Comparison of ENCODE assay signal across 26 mouse cellular contexts in the genomic region with DNA sequence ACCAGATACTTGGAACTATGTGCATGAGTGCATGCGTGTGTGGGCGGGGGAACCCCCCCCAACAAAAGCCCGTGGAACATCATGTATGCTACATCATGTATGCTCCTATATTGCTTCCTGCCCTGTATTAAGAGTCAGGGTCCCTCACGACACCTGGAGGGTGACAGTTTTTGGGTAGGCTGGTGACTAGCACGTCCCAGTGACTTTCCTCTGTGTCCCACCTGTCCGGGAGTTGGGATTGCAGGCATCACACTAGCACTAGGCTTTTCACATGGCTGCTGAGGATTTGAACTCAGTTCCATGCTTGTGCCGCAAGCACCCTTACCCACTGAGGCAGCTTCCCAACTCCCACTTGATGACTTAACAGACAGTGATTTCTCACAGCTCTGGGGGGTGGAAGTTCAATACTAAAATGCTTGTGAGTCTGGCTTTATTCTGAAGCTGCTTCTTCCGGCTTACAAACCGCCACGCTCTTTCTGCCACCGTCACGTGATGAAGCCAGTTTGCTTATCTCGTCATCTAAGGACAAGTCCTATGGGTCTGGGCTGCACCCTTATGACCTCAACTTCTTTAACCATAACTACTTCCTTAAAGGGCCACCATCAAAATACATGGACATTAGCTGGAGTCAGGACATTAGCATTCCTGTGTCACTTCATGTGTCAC. TPM values are rescaled to one million over a fixed set of nuclear protein-coding genes. Genes with fewer than 3 reads are reported as not detected.
DNase-seq lines count a peak whose midpoint lies in the region; ATAC-seq and TF ChIP-seq lines count a peak whose summit lies in the region.
"Had no signal": no experiment of that assay in that cellular context is flagged by ENCODE, and none has a peak within 500 bp of the region (broad histone marks: within the 10 kb centered on the region; RNA-seq: fewer than 3 reads in every experiment).

No protein-coding gene starts in this region.

- no peaks in the 10 kb centered on the region for H3K27me3 ChIP-seq in liver, postnatal 0 days (ENCODE audit: insufficient read depth, low read length)
- H3K27me3 ChIP-seq in MEL (ENCODE audit: control insufficient read depth in 1 of 2, insufficient read depth in 2 of 2, low read length in 2 of 2) = no peaks in the 10 kb centered on the region
- no peaks in the 10 kb centered on the region for H3K27me3 ChIP-seq in neural tube, embryonic 15.5 days (replicated peaks)
- H3K27me3 ChIP-seq: limb, embryonic 13.5 days; neural tube, embryonic 12.5 days had no signal

- peak; percentile 30 for DNase-seq in cerebellum, adult 8-10 months
- DNase-seq in cerebellum, postnatal 4 days (ENCODE audit: low spot score in 2 of 2) = no peak
- peak; percentile 9 for DNase-seq in liver, postnatal 0 days
- DNase-seq in liver (no peak), MEL (ENCODE audit: low read depth, low spot score) (no peak)
- DNase-seq in right cerebral cortex, postnatal 4 days = no peak
- no peak for DNase-seq in ovary, postnatal 14 days (ENCODE audit: low spot score)
- DNase-seq: adrenal gland, postnatal 36 days; embryo, embryonic 11 days; gastrocnemius, adult 2 months; kidney, adult 9 months; lung, adult 2 months; thymus, postnatal 14 days had no signal

- H3K9me3 ChIP-seq in liver, postnatal 0 days (ENCODE audit: low read length) = no peaks in the 10 kb centered on the region
- no peaks in the 10 kb centered on the region for H3K9me3 ChIP-seq in MEL (replicated peaks; ENCODE audit: insufficient read depth, low read length)
- no peaks in the 10 kb centered on the region for H3K9me3 ChIP-seq in neural tube, embryonic 15.5 days (replicated peaks)
- H3K9me3 ChIP-seq: limb, embryonic 13.5 days; neural tube, embryonic 12.5 days had no signal

- H3K9ac ChIP-seq in liver, postnatal 0 days (replicated peaks) = no peak overlapping the region
- H3K9ac ChIP-seq in MEL (ENCODE audit: control insufficient read depth, low read depth, low read length, poor library complexity, severe bottlenecking) = no peak overlapping the region
- no peak overlapping the region for H3K9ac ChIP-seq in neural tube, embryonic 15.5 days (replicated peaks)
- H3K9ac ChIP-seq: limb, embryonic 13.5 days; neural tube, embryonic 12.5 days had no signal

- ATAC-seq in liver, postnatal 0 days = no peak
- ATAC-seq in neural tube, embryonic 15.5 days (ENCODE audit: low FRiP score) = no peak
- ATAC-seq: activated CD4-positive, CD25-positive, alpha-beta regulatory T cell, adult 4 months; inflammation-experienced regulatory T-cells, adult 6 months; midbrain, embryonic 16.5 days had no signal

- H3K79me2 ChIP-seq in MEL (ENCODE audit: control insufficient read depth, insufficient read depth, low read length, poor library complexity) = no peaks in the 10 kb centered on the region

- TF ChIP-seq EP300 in liver, postnatal 0 days (IDR thresholded peaks at IDR 0.05; ENCODE audit: low read depth) = no peak
- TF ChIP-seq EP300 in MEL (IDR thresholded peaks at IDR 0.05; ENCODE audit: low read depth in 1 of 2, low read length in 2 of 2) = no peak

- no peak for TF ChIP-seq POLR2A in MEL (IDR thresholded peaks at IDR 0.05; ENCODE audit: control insufficient read depth in 1 of 2, insufficient read depth in 1 of 2, low read depth in 1 of 2, low read length in 2 of 2, poor library complexity in 1 of 2)

- 70% methylated on average over 13 of the region's 13 CpGs for WGBS in liver, postnatal 0 days (ENCODE audit: insufficient replicate concordance)
- 81% methylated on average over 13 of the region's 13 CpGs for WGBS in neural tube, embryonic 15.5 days

- no peak overlapping the region for H3K4me2 ChIP-seq in liver, postnatal 0 days (ENCODE audit: low read depth, low read length)
- H3K4me2 ChIP-seq in neural tube, embryonic 15.5 days = no peak overlapping the region
- H3K4me2 ChIP-seq: limb, embryonic 13.5 days; neural tube, embryonic 12.5 days had no signal

- H3K27ac ChIP-seq in liver, postnatal 0 days (ENCODE audit: low read depth) = no peak overlapping the region
- H3K27ac ChIP-seq in MEL (ENCODE audit: control insufficient read depth, low read depth, low read length) = no peak overlapping the region
- H3K27ac ChIP-seq in neural tube, embryonic 15.5 days (replicated peaks) = 0 out of 2 replicates have a peak overlapping the region, but pooled peaks have one; percentile 42
- H3K27ac ChIP-seq: gastrocnemius, adult 2 months; limb, embryonic 13.5 days; macrophage; neural tube, embryonic 12.5 days had no signal

- no peak for TF ChIP-seq RAD21 in MEL (IDR thresholded peaks at IDR 0.05; ENCODE audit: low read depth, low read length)

- no peaks in the 10 kb centered on the region for H3K36me3 ChIP-seq in liver, postnatal 0 days (replicated peaks; ENCODE audit: insufficient read depth, low read length)
- no peaks in the 10 kb centered on the region for H3K36me3 ChIP-seq in MEL (ENCODE audit: control insufficient read depth in 1 of 2, insufficient read depth in 2 of 2, low read length in 2 of 2)
- no peaks in the 10 kb centered on the region for H3K36me3 ChIP-seq in neural tube, embryonic 15.5 days
- H3K36me3 ChIP-seq: limb, embryonic 13.5 days; neural tube, embryonic 12.5 days had no signal

- TF ChIP-seq CTCF in liver, postnatal 0 days (IDR thresholded peaks at IDR 0.05; ENCODE audit: low read depth) = no peak
- no peak for TF ChIP-seq CTCF in MEL (IDR thresholded peaks at IDR 0.05 in 2 of 3, conservative IDR thresholded peaks at IDR 0.05 in 1 of 3; ENCODE audit: control insufficient read depth in 1 of 3, insufficient read depth in 1 of 3, low read depth in 2 of 3, low read length in 3 of 3, poor library complexity in 1 of 3, severe bottlenecking in 1 of 3)

- no peaks in the 10 kb centered on the region for H3K4me1 ChIP-seq in liver, postnatal 0 days (ENCODE audit: insufficient read depth)
- no peaks in the 10 kb centered on the region; a peak in 1 of 4 replicates for H3K4me1 ChIP-seq in MEL (ENCODE audit: control insufficient read depth in 1 of 2, insufficient read depth in 2 of 2, low read length in 2 of 2)
- peaks cover 5% of the 10 kb centered on the region for H3K4me1 ChIP-seq in neural tube, embryonic 15.5 days
- H3K4me1 ChIP-seq: limb, embryonic 13.5 days; neural tube, embryonic 12.5 days had no signal

- H3K4me3 ChIP-seq in liver, postnatal 0 days (ENCODE audit: low read depth, low read length) = no peak overlapping the region
- no peak overlapping the region for H3K4me3 ChIP-seq in MEL (ENCODE audit: control insufficient read depth in 1 of 2, insufficient read depth in 1 of 2, low read depth in 2 of 2, low read length in 2 of 2)
- no peak overlapping the region for H3K4me3 ChIP-seq in neural tube, embryonic 15.5 days (replicated peaks)
- H3K4me3 ChIP-seq: gastrocnemius, adult 2 months; limb, embryonic 13.5 days; neural tube, embryonic 12.5 days had no signal

TF ChIP-seq in MEL, 35 proteins besides CTCF, POLR2A, EP300 and RAD21:
- TF ChIP-seq ELF1 (IDR thresholded peaks at IDR 0.05; ENCODE audit: low read depth, low read length) (no peak), USF1 (IDR thresholded peaks at IDR 0.05; ENCODE audit: low read depth, low read length) (0 out of 2 replicates have a peak, but pooled peaks have one; percentile 21)

RNA-seq across cellular contexts. Expression of gene Rpl36-ps4, which starts 49.2 kb away (rescaled TPM):
- polyA plus RNA-seq in liver, postnatal 0 days (2015; fragmentation: Nextera tagmentation; extraction: Ambion mirVana) = not detected in 2 replicates
- not detected in 2 replicates for total RNA-seq in MEL (2012; rRNA removed)
- not detected for polyA plus RNA-seq in MEL (2012; ENCODE audit: insufficient read depth in 1 of 2, insufficient read length in 2 of 2, low read depth in 1 of 2, low replicate concordance in 2 of 2, missing spikeins in 1 of 2)
- not detected in 2 replicates for polyA plus RNA-seq in neural tube, embryonic 15.5 days (2015; fragmentation: Nextera tagmentation; extraction: Ambion mirVana)
- total RNA-seq: adrenal gland, postnatal 36 days; gastrocnemius, adult 2 months; heart, adult 8-10 months; heart, postnatal 10 days; left cerebral cortex, adult 18-20 months had no signal
- polyA plus RNA-seq: activated CD4-positive, CD25-positive, alpha-beta regulatory T cell, adult 4 months; forebrain, embryonic 14.5 days; inflammation-experienced regulatory T-cells, adult 6 months; limb, embryonic 13.5 days; lung, adult 2 months; macrophage; midbrain, embryonic 16.5 days; neural tube, embryonic 12.5 days; small intestine, adult 2 months; stomach, embryonic 14.5 days had no signal

Comparison
In these comparisons a context has a peak if more than half of its experiments do, and no peak if none do; other contexts are left out.
1. DNase-seq: peak in cerebellum, adult 8-10 months (single experiment) and liver, postnatal 0 days (single experiment); none in cerebellum, postnatal 4 days (0 of 2), liver (single experiment), MEL (single experiment), right cerebral cortex, postnatal 4 days (single experiment) and ovary, postnatal 14 days (single experiment).